10 mouse cellular contexts compared by ENCODE assay signal in genomic region chr12:86644512-86645273, GRCm38 (mm10). TPM values are rescaled to one million over a fixed set of nuclear protein-coding genes. Genes with fewer than 3 reads are reported as not detected.
A peak's percentile ranks its signal among the peaks of the same experiment; 100 is the strongest.
DNase-seq lines count a peak whose midpoint lies in the region; ATAC-seq lines count a peak whose summit lies in the region.
"Had no signal": no experiment of that assay in that cellular context is flagged by ENCODE, and none has a peak within 500 bp of the region (broad histone marks: within the 10 kb centered on the region; RNA-seq: fewer than 3 reads in every experiment).

No protein-coding gene starts in this region.

- H3K4me3 ChIP-seq in heart, embryonic 11.5 days (ENCODE audit: low read depth, low read length), result no peak overlapping the region
- H3K4me3 ChIP-seq in forebrain, embryonic 13.5 days, result no peak overlapping the region
- no peak overlapping the region for H3K4me3 ChIP-seq in neural tube, embryonic 15.5 days (replicated peaks)
- H3K4me3 ChIP-seq: erythroblast, embryonic 14.5 days had no signal

- 57% methylated on average over 17 of the region's 17 CpGs for WGBS in heart, embryonic 11.5 days (ENCODE audit: insufficient replicate concordance)
- WGBS in forebrain, embryonic 13.5 days, result 54% methylated on average over 17 of the region's 17 CpGs
- 27% methylated on average over 17 of the region's 17 CpGs for WGBS in neural tube, embryonic 15.5 days

- no peak for DNase-seq in heart, adult 9 months (ENCODE audit: low spot score in 2 of 2)
- DNase-seq in layer of hippocampus, adult 8-10 months (ENCODE audit: low spot score in 2 of 2), result peak; percentile 37 to 49
- no peak for DNase-seq in testis, postnatal 14 days (ENCODE audit: low spot score)
- no peak for DNase-seq in urinary bladder, postnatal 36 days (ENCODE audit: low spot score in 2 of 2)
- no peak for DNase-seq in adrenal gland, adult 18-20 months (ENCODE audit: low spot score in 2 of 2)
- DNase-seq: adrenal gland, adult 2 months had no signal

- H3K9me3 ChIP-seq in heart, embryonic 11.5 days (replicated peaks; ENCODE audit: control insufficient read depth, low read length), result no peaks in the 10 kb centered on the region
- 0 out of 2 replicates have a peak, but pooled peaks cover 3% of the 10 kb centered on the region for H3K9me3 ChIP-seq in forebrain, embryonic 13.5 days (replicated peaks)
- H3K9me3 ChIP-seq in neural tube, embryonic 15.5 days (replicated peaks), result no peaks in the 10 kb centered on the region

- peaks cover 14% of the 10 kb centered on the region for H3K4me1 ChIP-seq in heart, embryonic 11.5 days (ENCODE audit: control insufficient read depth, insufficient read depth, low read length)
- peaks cover 38% of the 10 kb centered on the region for H3K4me1 ChIP-seq in forebrain, embryonic 13.5 days
- H3K4me1 ChIP-seq in neural tube, embryonic 15.5 days, result peaks cover 35% of the 10 kb centered on the region

- no peak for ATAC-seq in heart, embryonic 11.5 days (replicated peaks; ENCODE audit: insufficient number of reproducible peaks, low FRiP score, low TSS enrichment)
- no peak for ATAC-seq in forebrain, embryonic 13.5 days
- ATAC-seq in neural tube, embryonic 15.5 days (ENCODE audit: low FRiP score), result peak; percentile 78; the same call in 1 of the 2 replicates

- H3K9ac ChIP-seq in heart, embryonic 11.5 days (ENCODE audit: low read depth, low read length), result peak overlapping the region; percentile 28; the same call in 1 of the 2 replicates
- H3K9ac ChIP-seq in forebrain, embryonic 13.5 days, result no peak overlapping the region
- no peak overlapping the region for H3K9ac ChIP-seq in neural tube, embryonic 15.5 days (replicated peaks)

- no peak overlapping the region for H3K4me2 ChIP-seq in heart, embryonic 11.5 days
- no peak overlapping the region for H3K4me2 ChIP-seq in forebrain, embryonic 13.5 days
- H3K4me2 ChIP-seq in neural tube, embryonic 15.5 days, result no peak overlapping the region

- no peaks in the 10 kb centered on the region for H3K27me3 ChIP-seq in heart, embryonic 11.5 days (ENCODE audit: control insufficient read depth, insufficient read depth, low read length)
- H3K27me3 ChIP-seq in forebrain, embryonic 13.5 days, result no peaks in the 10 kb centered on the region
- no peaks in the 10 kb centered on the region for H3K27me3 ChIP-seq in neural tube, embryonic 15.5 days (replicated peaks)

- no peaks in the 10 kb centered on the region for H3K36me3 ChIP-seq in heart, embryonic 11.5 days (ENCODE audit: control insufficient read depth, insufficient read depth, low read length)
- H3K36me3 ChIP-seq in forebrain, embryonic 13.5 days (ENCODE audit: poor library complexity, severe bottlenecking), result no peaks in the 10 kb centered on the region
- no peaks in the 10 kb centered on the region for H3K36me3 ChIP-seq in neural tube, embryonic 15.5 days

- 0 out of 2 replicates have a peak overlapping the region, but pooled peaks have one; percentile 22 for H3K27ac ChIP-seq in heart, embryonic 11.5 days (ENCODE audit: low read depth, low read length)
- peak overlapping the region; percentile 6; the same call in 1 of the 2 replicates for H3K27ac ChIP-seq in forebrain, embryonic 13.5 days
- H3K27ac ChIP-seq in neural tube, embryonic 15.5 days (replicated peaks), result peak overlapping the region; percentile 56

RNA-seq across cellular contexts. Expression of gene Vash1, which starts 33.8 kb away (rescaled TPM):
- polyA plus RNA-seq in heart, embryonic 11.5 days (2014; fragmentation: Nextera tagmentation; extraction: Ambion mirVana), result 7.7 and 8.2 TPM in 2 replicates
- polyA plus RNA-seq in forebrain, embryonic 13.5 days (2015; fragmentation: Nextera tagmentation; extraction: Ambion mirVana), result 33.6 and 38.2 TPM in 2 replicates
- 10 to 100 TPM; 32.8 to 42.2 (median 37.2) TPM for total RNA-seq in layer of hippocampus, adult 8-10 months (2022)
- 25.7 and 28.2 TPM in 2 replicates for polyA plus RNA-seq in neural tube, embryonic 15.5 days (2015; fragmentation: Nextera tagmentation; extraction: Ambion mirVana)
- 1 to 10 TPM; 2.2 to 4.8 TPM for total RNA-seq in adrenal gland, adult 18-20 months (2021)
- polyA plus RNA-seq: erythroblast, embryonic 14.5 days had no signal

Comparison
In these comparisons a context has a peak if more than half of its experiments do, and no peak if none do; other contexts are left out.
1. H3K27ac ChIP-seq: peak in every context shown above with its lines; median percentile 56 in neural tube, embryonic 15.5 days; 22 in heart, embryonic 11.5 days; 6 in forebrain, embryonic 13.5 days.
2. DNase-seq: peak in layer of hippocampus, adult 8-10 months (2 of 2); none in heart, adult 9 months (0 of 2), testis, postnatal 14 days (single experiment), urinary bladder, postnatal 36 days (0 of 2) and adrenal gland, adult 18-20 months (0 of 2).